Mouse (Mus musculus): ENCODE measurements around the gene Wdr20rt. TPM values are rescaled to one million over a fixed set of nuclear protein-coding genes. Genes with fewer than 3 reads are reported as not detected.
"Not testable (repeated sequence)": the region's sequence is repeated elsewhere in the genome, so short reads cannot be mapped to it uniquely, and the experiment has no call there.

The Wdr20rt gene
- polyA plus RNA-seq, 1 experiment from 2014 or later = not detected

DNA sequence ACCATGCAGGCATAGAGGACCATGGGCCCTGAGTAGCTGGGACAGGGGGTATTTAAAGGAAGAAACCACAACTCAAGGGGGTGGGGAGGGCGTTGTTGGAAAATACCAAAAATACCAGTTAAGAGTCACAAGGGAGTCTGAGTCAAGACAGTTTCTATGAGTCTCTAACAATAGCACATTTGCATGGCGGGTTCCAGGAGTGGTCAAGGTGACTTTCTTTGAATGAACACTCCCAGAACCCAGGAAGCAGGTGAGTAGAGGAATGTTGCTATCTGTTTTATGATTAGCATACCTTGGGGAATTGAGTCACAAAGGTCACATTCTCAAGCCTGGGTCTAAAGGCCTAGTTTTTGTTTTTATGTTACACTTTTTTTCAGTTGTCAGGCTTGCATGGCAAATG, 7.5 kb downstream of the Wdr20rt start:
- not testable (repeated sequence) for H3K27ac ChIP-seq (ENCODE audit: low read depth, low read length); H3K4me2 ChIP-seq (ENCODE audit: low read length); H3K4me3 ChIP-seq (ENCODE audit: low read depth, low read length); H3K36me3 ChIP-seq (ENCODE audit: control insufficient read depth, insufficient read depth, low read length); DNase-seq (ENCODE audit: low spot score); H3K4me1 ChIP-seq (ENCODE audit: control insufficient read depth, insufficient read depth, low read length); H3K9me3 ChIP-seq (replicated peaks; ENCODE audit: control insufficient read depth, low read length); H3K27me3 ChIP-seq (replicated peaks; ENCODE audit: control insufficient read depth, insufficient read depth, low read length); ATAC-seq; H3K9ac ChIP-seq (ENCODE audit: low read length)
- WGBS = 86% methylated on average over 2 of the region's 2 CpGs

DNA sequence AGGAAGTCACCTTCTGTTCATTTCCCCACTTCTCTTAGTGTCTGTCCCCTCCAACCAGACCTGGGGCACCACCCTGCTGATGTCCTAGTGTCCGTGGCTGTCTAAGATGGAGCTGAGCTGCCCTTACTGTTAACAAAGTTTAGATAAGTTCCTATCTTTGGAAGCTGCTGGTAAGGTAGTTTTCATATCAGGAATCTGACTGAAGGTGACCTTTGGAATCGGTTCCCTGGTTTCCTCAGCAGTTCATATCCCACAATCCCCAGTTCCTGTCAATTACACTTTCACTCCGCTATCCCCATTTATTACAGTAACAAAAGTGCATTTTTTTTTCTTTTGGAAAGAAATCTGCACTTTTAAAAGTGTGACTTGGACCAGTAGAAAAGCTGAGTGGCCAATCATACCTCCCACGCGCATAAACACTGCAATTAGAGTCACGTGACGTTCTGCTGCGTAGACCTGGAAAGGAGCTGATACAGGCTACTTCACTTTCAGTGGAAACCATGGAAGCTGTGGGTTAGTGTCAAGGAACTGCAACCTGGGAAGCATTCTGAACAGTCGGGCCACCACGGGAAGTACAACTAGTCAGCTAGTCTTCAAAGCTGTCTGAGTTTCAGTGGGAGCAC, 24.9 kb downstream of the Wdr20rt start:
- no peak overlapping the region for H3K4me3 ChIP-seq (ENCODE audit: low read depth, low read length)
- H3K27ac ChIP-seq (ENCODE audit: low read depth, low read length) = no peak overlapping the region
- 93% methylated on average over 10 of the region's 10 CpGs for WGBS

DNA sequence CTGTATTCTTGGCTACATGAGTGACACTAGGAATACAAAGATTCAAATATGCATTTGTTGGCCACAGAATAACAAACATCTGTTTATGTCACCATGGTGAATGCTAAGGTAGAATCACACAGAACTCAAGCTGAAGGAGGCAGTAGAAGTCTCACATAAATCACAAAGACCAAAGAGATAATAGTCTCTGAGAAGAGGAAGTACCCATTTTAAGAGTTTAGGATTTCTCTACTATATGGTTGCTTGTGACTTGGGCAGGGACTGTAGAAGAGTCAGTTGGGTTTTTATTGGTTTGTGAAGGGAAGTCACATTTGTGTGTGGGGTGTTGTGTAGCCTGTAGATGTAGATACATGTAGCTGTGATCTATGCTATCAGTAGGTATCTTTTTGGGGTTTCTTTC, 31.6 kb downstream of the Wdr20rt start:
- ATAC-seq (no peak), DNase-seq (ENCODE audit: low spot score) (no peak)
- Histone ChIP-seq H3K27ac (ENCODE audit: low read depth, low read length) (no peak overlapping the region), H3K9me3 (replicated peaks; ENCODE audit: control insufficient read depth, low read length) (no peaks in the 10 kb centered on the region), H3K4me3 (ENCODE audit: low read depth, low read length) (no peak overlapping the region), H3K4me1 (ENCODE audit: control insufficient read depth, insufficient read depth, low read length) (peaks cover 8% of the 10 kb centered on the region; the same call in 1 of the 2 replicates), H3K4me2 (ENCODE audit: low read length) (no peak overlapping the region), H3K27me3 (replicated peaks; ENCODE audit: control insufficient read depth, insufficient read depth, low read length) (no peaks in the 10 kb centered on the region), H3K9ac (ENCODE audit: low read length) (no peak overlapping the region), H3K36me3 (ENCODE audit: control insufficient read depth, insufficient read depth, low read length) (no peaks in the 10 kb centered on the region)

More for the DNA sequence above, 24.9 kb downstream of the Wdr20rt start:
- Histone ChIP-seq H3K9ac (ENCODE audit: low read length) (no peak overlapping the region), H3K9me3 (replicated peaks; ENCODE audit: control insufficient read depth, low read length) (no peaks in the 10 kb centered on the region), H3K36me3 (ENCODE audit: control insufficient read depth, insufficient read depth, low read length) (no peaks in the 10 kb centered on the region), H3K4me1 (ENCODE audit: control insufficient read depth, insufficient read depth, low read length) (no peaks in the 10 kb centered on the region), H3K27me3 (replicated peaks; ENCODE audit: control insufficient read depth, insufficient read depth, low read length) (no peaks in the 10 kb centered on the region), H3K4me2 (ENCODE audit: low read length) (no peak overlapping the region)
- ATAC-seq (no peak), DNase-seq (ENCODE audit: low spot score) (no peak)

DNA sequence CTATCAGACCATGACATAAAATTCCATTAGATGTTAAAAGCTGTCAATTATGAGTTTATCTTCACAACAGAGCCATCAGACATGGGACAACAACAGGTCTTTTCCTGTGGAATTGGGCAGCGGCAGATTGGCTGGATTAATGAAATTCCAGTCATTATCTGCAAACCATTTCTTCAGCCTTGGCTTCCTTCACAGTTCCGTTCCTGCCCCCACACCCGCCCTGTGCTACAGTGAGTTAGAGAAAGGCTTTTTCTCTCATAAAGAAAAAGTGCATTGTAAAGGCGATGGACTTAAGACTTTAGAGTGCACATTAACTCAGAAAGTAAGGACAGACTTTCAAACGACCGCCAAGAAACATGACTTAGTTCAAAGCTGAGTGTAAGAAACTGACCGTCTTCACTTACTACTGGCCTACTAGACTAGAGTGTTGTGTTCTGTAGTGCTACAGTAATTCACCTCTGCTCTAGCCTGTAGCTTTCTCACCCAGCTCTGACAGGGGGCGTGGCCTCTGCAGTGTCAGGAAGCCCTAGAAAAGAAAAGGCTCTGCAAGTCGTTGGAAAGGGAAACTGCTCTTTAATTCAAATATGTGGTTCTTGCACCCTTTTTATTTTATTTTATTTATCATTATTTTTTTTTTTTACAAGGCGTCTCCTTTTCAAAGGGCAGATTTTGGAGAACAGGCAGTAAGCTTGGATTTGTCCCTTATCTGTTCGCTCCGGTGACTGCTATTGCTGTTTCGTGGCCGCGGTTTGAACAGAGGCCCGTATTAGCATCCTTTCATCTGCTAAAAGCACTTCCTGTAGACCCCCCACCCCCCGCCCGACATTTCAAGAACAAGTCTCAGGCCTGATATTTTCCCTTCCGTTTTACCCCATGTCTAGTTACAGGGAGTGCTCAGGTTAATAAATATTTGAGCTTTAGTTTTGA, 33.2 kb downstream of the Wdr20rt start:
- peak; percentile 46 for DNase-seq (ENCODE audit: low spot score)
- no peaks in the 10 kb centered on the region for H3K27me3 ChIP-seq (replicated peaks; ENCODE audit: control insufficient read depth, insufficient read depth, low read length)
- peak overlapping the region; percentile 38 for H3K4me2 ChIP-seq (ENCODE audit: low read length)
- H3K36me3 ChIP-seq (ENCODE audit: control insufficient read depth, insufficient read depth, low read length) = no peaks in the 10 kb centered on the region
- peak; percentile 74 for ATAC-seq
- H3K4me1 ChIP-seq (ENCODE audit: control insufficient read depth, insufficient read depth, low read length) = peaks cover 8% of the 10 kb centered on the region; the same call in 1 of the 2 replicates
- H3K9ac ChIP-seq (ENCODE audit: low read length) = peak overlapping the region; percentile 17; the same call in 1 of the 2 replicates
- WGBS = 34% methylated on average over 19 of the region's 19 CpGs
- no peaks in the 10 kb centered on the region for H3K9me3 ChIP-seq (replicated peaks; ENCODE audit: control insufficient read depth, low read length)
- H3K27ac ChIP-seq (ENCODE audit: low read depth, low read length) = 0 out of 2 replicates have a peak overlapping the region, but pooled peaks have one; percentile 17
- H3K4me3 ChIP-seq (ENCODE audit: low read depth, low read length) = no peak overlapping the region

DNA sequence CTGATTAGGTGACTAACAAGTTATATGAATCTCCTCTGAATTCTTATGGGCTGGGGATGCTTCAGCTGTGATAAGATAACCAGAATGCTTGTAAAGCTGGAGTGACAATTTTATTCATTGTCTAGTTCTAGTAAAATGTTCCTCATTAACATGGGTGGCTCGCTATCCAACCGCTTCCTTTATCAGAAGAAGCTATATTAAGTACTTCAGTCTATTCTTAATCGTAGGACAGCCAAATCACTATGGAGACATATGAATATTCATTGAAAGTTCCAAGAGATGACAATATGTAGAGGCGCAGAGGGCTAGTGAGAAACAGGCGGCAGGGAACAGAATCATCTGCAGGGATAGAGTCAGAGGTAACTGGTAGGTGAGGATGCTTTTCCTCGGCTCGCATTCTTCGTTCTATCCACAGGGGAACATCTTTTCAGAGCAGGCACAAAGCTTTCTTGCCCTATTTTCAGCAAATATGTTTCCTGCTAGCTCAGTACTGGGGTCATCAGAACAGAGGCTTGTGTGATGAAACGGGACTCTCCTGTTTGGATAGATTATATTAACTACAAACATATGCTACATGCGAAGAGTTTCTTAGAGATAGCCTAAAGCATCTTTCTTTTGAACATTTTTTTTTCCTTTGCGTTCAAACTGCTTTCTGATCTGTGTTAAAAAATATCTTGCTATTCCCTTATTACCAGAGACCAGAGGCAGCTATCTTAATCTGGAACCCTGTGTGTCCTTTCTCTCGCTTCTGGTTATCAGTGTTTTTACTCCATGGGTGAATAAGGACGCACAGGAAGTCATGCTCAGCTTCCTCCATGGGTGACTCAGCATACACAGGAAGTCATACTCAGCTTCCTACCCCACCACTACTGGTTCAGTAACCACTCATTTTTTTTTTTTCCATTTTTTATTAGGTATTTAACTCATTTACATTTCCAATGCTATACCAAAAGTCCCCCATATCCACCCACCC, 34.1 kb downstream of the Wdr20rt start:
- H3K9ac ChIP-seq (ENCODE audit: low read length) = no peak overlapping the region
- no peak overlapping the region for H3K4me3 ChIP-seq (ENCODE audit: low read depth, low read length)
- peak; percentile 37 for DNase-seq (ENCODE audit: low spot score)
- no peaks in the 10 kb centered on the region for H3K36me3 ChIP-seq (ENCODE audit: control insufficient read depth, insufficient read depth, low read length)
- no peaks in the 10 kb centered on the region for H3K9me3 ChIP-seq (replicated peaks; ENCODE audit: control insufficient read depth, low read length)
- 68% methylated on average over 13 of the region's 13 CpGs for WGBS
- H3K27ac ChIP-seq (ENCODE audit: low read depth, low read length) = 0 out of 2 replicates have a peak overlapping the region, but pooled peaks have one; percentile 17
- ATAC-seq = peak; percentile 86
- H3K4me1 ChIP-seq (ENCODE audit: control insufficient read depth, insufficient read depth, low read length) = peaks cover 8% of the 10 kb centered on the region; the same call in 1 of the 2 replicates
- H3K4me2 ChIP-seq (ENCODE audit: low read length) = peak overlapping the region; percentile 38
- H3K27me3 ChIP-seq (replicated peaks; ENCODE audit: control insufficient read depth, insufficient read depth, low read length) = no peaks in the 10 kb centered on the region

DNA sequence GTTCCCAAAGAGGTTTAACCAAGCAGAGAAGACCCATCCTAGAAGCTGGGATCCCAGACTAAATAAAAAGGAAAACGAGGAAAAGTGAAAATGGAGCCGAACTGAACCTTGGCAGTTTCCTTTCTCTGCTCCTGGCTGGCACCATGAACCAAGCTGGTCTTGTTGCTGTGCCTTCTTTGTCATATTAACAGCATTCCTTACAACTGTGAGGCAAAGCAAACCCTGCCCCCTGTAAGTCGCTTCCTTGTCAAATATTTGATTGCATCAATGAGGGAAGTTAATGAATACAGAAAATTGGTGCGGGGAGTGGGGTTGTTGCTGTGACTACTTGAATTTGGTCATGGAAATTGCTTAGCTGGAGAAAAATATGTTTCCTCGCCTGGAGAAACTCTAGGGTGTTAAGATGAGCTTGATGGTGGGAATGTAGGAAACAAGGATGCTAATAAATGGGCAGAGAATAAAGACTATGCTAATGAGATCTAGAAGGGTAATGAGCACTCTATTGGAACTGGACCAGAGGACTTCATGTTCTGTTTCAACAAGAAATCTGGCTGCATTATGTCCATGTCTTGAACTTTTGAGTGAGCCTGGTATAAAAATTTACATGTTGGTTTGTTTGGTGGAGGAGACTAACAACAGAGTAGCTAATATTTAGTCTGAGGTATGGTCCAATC, 43.1 kb downstream of the Wdr20rt start:
- DNase-seq (ENCODE audit: low spot score) = peak; percentile 64
- Histone ChIP-seq H3K4me2 (ENCODE audit: low read length) (no peak overlapping the region), H3K9ac (ENCODE audit: low read length) (no peak overlapping the region), H3K4me3 (ENCODE audit: low read depth, low read length) (no peak overlapping the region), H3K27ac (ENCODE audit: low read depth, low read length) (no peak overlapping the region), H3K36me3 (ENCODE audit: control insufficient read depth, insufficient read depth, low read length) (no peaks in the 10 kb centered on the region), H3K4me1 (ENCODE audit: control insufficient read depth, insufficient read depth, low read length) (no peaks in the 10 kb centered on the region), H3K9me3 (replicated peaks; ENCODE audit: control insufficient read depth, low read length) (no peaks in the 10 kb centered on the region), H3K27me3 (replicated peaks; ENCODE audit: control insufficient read depth, insufficient read depth, low read length) (no peaks in the 10 kb centered on the region)
- peak; percentile 84 for ATAC-seq
- 34% methylated on average over 5 of the region's 5 CpGs for WGBS

DNA sequence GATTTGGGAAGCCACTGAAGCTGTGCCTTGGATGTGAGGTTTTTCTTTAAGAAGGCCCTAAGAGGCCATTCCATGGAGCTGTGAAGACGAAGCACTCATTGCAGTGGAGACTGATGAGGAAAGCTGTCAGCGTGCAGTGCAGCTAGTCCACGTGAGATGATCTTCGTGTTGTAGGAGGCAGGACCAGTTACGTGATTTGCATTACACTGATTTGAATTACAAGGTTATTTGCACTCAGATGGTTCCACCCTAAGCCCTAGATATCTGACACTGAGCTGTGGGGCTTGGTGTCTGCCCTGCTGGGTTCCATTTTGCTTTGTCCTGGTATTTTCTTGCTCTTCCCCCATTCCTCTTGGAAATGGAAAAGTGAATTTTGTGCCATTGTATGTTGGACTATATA, 44.1 kb downstream of the Wdr20rt start:
- no peaks in the 10 kb centered on the region for H3K4me1 ChIP-seq (ENCODE audit: control insufficient read depth, insufficient read depth, low read length)
- H3K4me2 ChIP-seq (ENCODE audit: low read length) = no peak overlapping the region
- 63% methylated on average over 5 of the region's 5 CpGs for WGBS
- no peaks in the 10 kb centered on the region for H3K27me3 ChIP-seq (replicated peaks; ENCODE audit: control insufficient read depth, insufficient read depth, low read length)
- H3K27ac ChIP-seq (ENCODE audit: low read depth, low read length) = peak overlapping the region; percentile 52; the same call in 1 of the 2 replicates
- no peak overlapping the region for H3K9ac ChIP-seq (ENCODE audit: low read length)
- no peak for DNase-seq (ENCODE audit: low spot score)
- no peaks in the 10 kb centered on the region for H3K36me3 ChIP-seq (ENCODE audit: control insufficient read depth, insufficient read depth, low read length)
- ATAC-seq = peak; percentile 32; the same call in 1 of the 2 replicates
- no peaks in the 10 kb centered on the region for H3K9me3 ChIP-seq (replicated peaks; ENCODE audit: control insufficient read depth, low read length)
- H3K4me3 ChIP-seq (ENCODE audit: low read depth, low read length) = no peak overlapping the region

DNA sequence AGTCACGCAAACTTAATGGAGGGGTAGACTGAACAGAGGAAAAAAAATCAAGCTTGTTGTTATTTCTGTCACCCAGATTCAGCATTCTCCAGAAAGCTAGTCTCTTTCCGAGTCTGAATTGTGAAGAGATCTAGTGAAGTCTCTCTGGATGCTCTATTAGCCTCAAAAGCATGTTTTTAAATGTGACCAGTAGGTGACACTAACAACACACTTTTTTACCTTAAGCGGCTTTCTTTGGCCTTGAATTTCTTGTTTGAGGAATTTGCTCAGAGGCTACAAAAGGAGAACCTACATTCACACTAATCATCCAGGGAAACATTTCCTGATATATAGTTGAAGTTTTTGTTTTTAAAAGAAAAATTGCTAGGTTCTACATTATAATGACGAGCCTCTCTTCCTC, 48.5 kb downstream of the Wdr20rt start:
- Histone ChIP-seq H3K27me3 (replicated peaks; ENCODE audit: control insufficient read depth, insufficient read depth, low read length) (no peaks in the 10 kb centered on the region), H3K4me1 (ENCODE audit: control insufficient read depth, insufficient read depth, low read length) (no peaks in the 10 kb centered on the region), H3K27ac (ENCODE audit: low read depth, low read length) (no peak overlapping the region), H3K4me2 (ENCODE audit: low read length) (no peak overlapping the region), H3K9me3 (replicated peaks; ENCODE audit: control insufficient read depth, low read length) (no peaks in the 10 kb centered on the region), H3K36me3 (ENCODE audit: control insufficient read depth, insufficient read depth, low read length) (no peaks in the 10 kb centered on the region), H3K9ac (ENCODE audit: low read length) (no peak overlapping the region), H3K4me3 (ENCODE audit: low read depth, low read length) (no peak overlapping the region)
- DNase-seq (ENCODE audit: low spot score) (peak; percentile 56), ATAC-seq (no peak)
- WGBS = 71% methylated on average over 4 of the region's 4 CpGs
